Mouse (Mus musculus): ENCODE data around the gene Gm5134.

DNA sequence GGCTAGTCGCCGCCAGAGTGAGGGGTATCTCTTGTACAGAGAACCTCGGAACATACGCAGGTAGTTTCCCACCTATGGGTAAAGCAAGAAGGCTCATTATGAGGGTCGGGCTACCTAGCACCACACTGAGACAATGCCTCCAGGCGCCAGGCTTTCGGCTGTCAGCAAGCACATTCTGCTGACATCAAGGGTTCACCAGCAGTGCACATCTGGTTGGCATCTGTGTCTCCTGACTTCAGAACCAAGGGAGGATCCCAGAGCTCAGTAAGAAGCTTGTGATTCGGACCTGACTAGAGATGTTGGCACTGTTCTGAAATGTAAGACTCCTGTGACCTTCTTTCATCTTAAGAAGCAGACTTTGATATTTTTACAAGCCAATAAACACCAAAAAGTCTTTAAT, 37.5 kb upstream of the Gm5134 start:
- TF ChIP-seq CTCF (IDR thresholded peaks at IDR 0.05): no peak
- no peak for TF ChIP-seq EP300 (IDR thresholded peaks at IDR 0.05)

Data from lung, postnatal 0 days (tissue).